Mouse (Mus musculus): ENCODE measurements around the gene Kctd5.

DNA sequence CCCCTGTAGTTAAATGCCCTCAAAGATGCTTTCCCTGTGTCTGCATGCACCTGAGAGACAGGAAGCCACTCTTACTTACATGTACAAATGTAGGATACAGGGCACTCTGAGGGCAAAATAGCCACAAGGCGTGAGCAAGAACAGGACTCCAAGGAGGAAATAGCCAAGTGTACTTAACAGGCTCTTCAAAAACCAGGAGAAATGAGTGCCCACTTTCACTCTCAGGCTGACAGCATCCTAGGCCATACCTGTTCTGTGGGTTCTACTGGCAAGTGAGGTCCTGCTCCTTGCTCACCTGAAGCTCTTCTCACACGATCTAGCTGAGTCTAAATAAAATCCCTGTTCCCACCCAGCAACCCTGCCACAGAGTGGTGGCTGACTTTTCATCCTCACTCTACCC lies 3.8 kb upstream of the Kctd5 start:
- TF ChIP-seq CTCF (IDR thresholded peaks at IDR 0.05; ENCODE audit: extremely low read depth, insufficient read depth, low read length) (no peak), POLR2A (IDR thresholded peaks at IDR 0.05; ENCODE audit: extremely low read depth, insufficient read depth, low read length) (no peak)

All from cortical plate, adult 2 months (tissue).